Mouse (Mus musculus): Measurements from ENCODE around the gene Epm2aip1. TPM values are rescaled to one million over a fixed set of nuclear protein-coding genes. Genes with fewer than 3 reads are reported as not detected.

Epm2aip1 gene
- total RNA-seq, 1 experiment from 2014 or later: 28.3 TPM

GRCm38 (mm10) chr9:111285061-111285460 lies 13.3 kb downstream of the Epm2aip1 start:
- ATAC-seq (ENCODE audit: extremely low read depth, insufficient number of reproducible peaks, low FRiP score, poor library complexity, severe bottlenecking): no peak

GRCm38 (mm10) chr9:111285676-111286075 lies 13.9 kb downstream of the Epm2aip1 start:
- ATAC-seq (ENCODE audit: extremely low read depth, insufficient number of reproducible peaks, low FRiP score, poor library complexity, severe bottlenecking): no peak

GRCm38 (mm10) chr9:111286468-111286867 lies 14.7 kb downstream of the Epm2aip1 start:
- ATAC-seq (ENCODE audit: extremely low read depth, insufficient number of reproducible peaks, low FRiP score, poor library complexity, severe bottlenecking): no peak

GRCm38 (mm10) chr9:111287956-111288355 lies 16.2 kb downstream of the Epm2aip1 start:
- no peak for ATAC-seq (ENCODE audit: extremely low read depth, insufficient number of reproducible peaks, low FRiP score, poor library complexity, severe bottlenecking)

- ATAC-seq (ENCODE audit: extremely low read depth, insufficient number of reproducible peaks, low FRiP score, poor library complexity, severe bottlenecking): no peak
Measured at GRCm38 (mm10) chr9:111289294-111289831, 17.6 kb downstream of the Epm2aip1 start.

GRCm38 (mm10) chr9:111289832-111290339 lies 18.2 kb downstream of the Epm2aip1 start:
- ATAC-seq (ENCODE audit: extremely low read depth, insufficient number of reproducible peaks, low FRiP score, poor library complexity, severe bottlenecking): peak; percentile 94

- no peak for ATAC-seq (ENCODE audit: extremely low read depth, insufficient number of reproducible peaks, low FRiP score, poor library complexity, severe bottlenecking)
Measured at GRCm38 (mm10) chr9:111290539-111291100, 18.9 kb downstream of the Epm2aip1 start.

GRCm38 (mm10) chr9:111293234-111293633 lies 21.5 kb downstream of the Epm2aip1 start:
- no peak for ATAC-seq (ENCODE audit: extremely low read depth, insufficient number of reproducible peaks, low FRiP score, poor library complexity, severe bottlenecking)

- ATAC-seq (ENCODE audit: extremely low read depth, insufficient number of reproducible peaks, low FRiP score, poor library complexity, severe bottlenecking): no peak
Measured at GRCm38 (mm10) chr9:111294911-111295310, 23.2 kb downstream of the Epm2aip1 start.

GRCm38 (mm10) chr9:111295323-111295722 lies 23.6 kb downstream of the Epm2aip1 start:
- ATAC-seq (ENCODE audit: extremely low read depth, insufficient number of reproducible peaks, low FRiP score, poor library complexity, severe bottlenecking): no peak

GRCm38 (mm10) chr9:111296433-111296832 lies 24.7 kb downstream of the Epm2aip1 start:
- no peak for ATAC-seq (ENCODE audit: extremely low read depth, insufficient number of reproducible peaks, low FRiP score, poor library complexity, severe bottlenecking)

- no peak for ATAC-seq (ENCODE audit: extremely low read depth, insufficient number of reproducible peaks, low FRiP score, poor library complexity, severe bottlenecking)
Measured at GRCm38 (mm10) chr9:111298606-111299005, 26.9 kb downstream of the Epm2aip1 start.

GRCm38 (mm10) chr9:111302196-111302831 lies 30.6 kb downstream of the Epm2aip1 start:
- no peak for ATAC-seq (ENCODE audit: extremely low read depth, insufficient number of reproducible peaks, low FRiP score, poor library complexity, severe bottlenecking)

- ATAC-seq (ENCODE audit: extremely low read depth, insufficient number of reproducible peaks, low FRiP score, poor library complexity, severe bottlenecking): no peak
Measured at GRCm38 (mm10) chr9:111304036-111304435, 32.3 kb downstream of the Epm2aip1 start.

GRCm38 (mm10) chr9:111306142-111306541 lies 34.4 kb downstream of the Epm2aip1 start:
- no peak for ATAC-seq (ENCODE audit: extremely low read depth, insufficient number of reproducible peaks, low FRiP score, poor library complexity, severe bottlenecking)

GRCm38 (mm10) chr9:111311031-111311842 lies 39.5 kb downstream of the Epm2aip1 start, which contains the start of gene Trank1:
TSS of gene Trank1 (plus strand) at chr9:111311739.
- ATAC-seq (ENCODE audit: extremely low read depth, insufficient number of reproducible peaks, low FRiP score, poor library complexity, severe bottlenecking): no peak

GRCm38 (mm10) chr9:111311843-111312441 lies 40.2 kb downstream of the Epm2aip1 start:
- ATAC-seq (ENCODE audit: extremely low read depth, insufficient number of reproducible peaks, low FRiP score, poor library complexity, severe bottlenecking): no peak

GRCm38 (mm10) chr9:111312442-111313141 lies 40.9 kb downstream of the Epm2aip1 start:
- no peak for ATAC-seq (ENCODE audit: extremely low read depth, insufficient number of reproducible peaks, low FRiP score, poor library complexity, severe bottlenecking)

All from neutrophil, adult 5-6 weeks (primary cell).